Mouse (Mus musculus) erythroblast, embryonic 14.5 days (primary cell): Measurements from ENCODE around the gene Ano4.

Source experiments
- GATA1 ChIP-seq: IDR thresholded peaks from 2 replicates; pipeline ENCODE4 v1.6.1; 2012; ENCODE audit warnings: low read length, inconsistent platforms, mixed read lengths
- TAL1 ChIP-seq: IDR thresholded peaks from 3 replicates; pipeline ENCODE4 v1.6.1; 2012; ENCODE audit warnings: low read length, inconsistent platforms, mixed read lengths

GRCm38 (mm10) chr10:89391571-89392163 lies 47.1 kb upstream of the Ano4 start:
- TF ChIP-seq GATA1 (no peak), TAL1 (no peak)
